Mouse (Mus musculus): Measurements from ENCODE around the gene Pdgfc.

GRCm38 (mm10) chr3:81057719-81058118, 21.5 kb downstream of the Pdgfc start:
- no peak for TF ChIP-seq CTCF (IDR thresholded peaks at IDR 0.05; ENCODE audit: low read depth)
- no peak for TF ChIP-seq EP300 (IDR thresholded peaks at IDR 0.05; ENCODE audit: low read depth)

All from liver, postnatal 0 days (tissue).